In the genomic region with DNA sequence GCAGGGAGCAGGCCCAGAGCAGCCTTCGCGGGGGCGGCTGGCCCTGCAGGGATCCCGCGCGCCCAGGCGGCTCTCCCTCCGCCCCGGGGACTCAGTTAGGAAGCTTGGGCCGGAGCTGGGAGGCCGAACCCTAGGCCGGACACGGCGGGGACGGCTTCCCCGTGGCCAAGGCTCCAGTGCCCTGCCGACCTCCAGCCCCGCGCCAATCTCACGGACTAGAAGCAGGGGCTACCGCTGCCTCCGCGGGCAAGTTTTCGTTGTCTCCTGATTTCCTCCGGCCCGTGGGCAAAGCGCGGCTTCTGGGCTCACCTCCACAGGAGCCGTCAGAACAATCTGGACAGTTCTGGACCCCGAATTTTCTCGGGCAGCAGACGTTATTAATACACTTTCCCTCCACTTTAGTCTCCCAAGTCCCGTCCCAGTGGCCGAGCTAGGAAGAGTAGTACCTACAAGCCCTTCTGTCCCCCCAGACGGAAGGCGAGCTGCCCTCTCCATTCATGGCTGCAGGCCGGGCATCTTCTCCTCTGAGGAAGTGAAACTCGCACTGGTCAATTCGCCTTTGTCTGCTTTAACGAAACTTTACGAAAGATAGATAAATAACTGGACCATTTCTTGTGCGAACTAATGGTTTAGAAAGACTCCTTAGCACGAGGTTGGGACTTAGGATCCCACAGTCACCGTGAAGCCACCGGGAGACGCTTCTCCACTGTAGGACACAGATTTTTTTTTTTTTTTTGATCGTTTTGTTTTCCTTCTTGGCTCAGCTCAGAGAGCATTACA, we compare ENCODE assay signal across 8 mouse cellular contexts. TPM values are rescaled to one million over a fixed set of nuclear protein-coding genes. Genes with fewer than 3 reads are reported as not detected.
DNase-seq lines count a peak whose midpoint lies in the region; ATAC-seq and TF ChIP-seq lines count a peak whose summit lies in the region.

No protein-coding gene starts in this region.

- peak; percentile 15 to 18 for DNase-seq in frontal cortex, postnatal 25 days (ENCODE audit: low spot score in 2 of 2)
- DNase-seq in ES-E14 (ENCODE audit: low read depth, low spot score) = peak; percentile 20
- peak; percentile 74 for DNase-seq in hindbrain, embryonic 11.5 days (ENCODE audit: low spot score)
- DNase-seq in limb, embryonic 11.5 days (ENCODE audit: low spot score) = peak; percentile 76
- peak; percentile 77 for DNase-seq in neural tube, embryonic 10.5 days (ENCODE audit: extremely low spot score, low spot score)
- no peak for DNase-seq in thymus, postnatal 36 days

- no peak overlapping the region for H3K27ac ChIP-seq in ES-E14 (ENCODE audit: insufficient read depth, low read depth, low read length, poor library complexity, severe bottlenecking)
- H3K27ac ChIP-seq in embryonic facial prominence, embryonic 13.5 days = no peak overlapping the region
- no peak overlapping the region for H3K27ac ChIP-seq in hindbrain, embryonic 11.5 days (ENCODE audit: low read depth, low read length)
- H3K27ac ChIP-seq in limb, embryonic 11.5 days (replicated peaks; ENCODE audit: low read depth, low read length) = no peak overlapping the region

- in situ Hi-C loops in ES-E14 (cut with MboI; ENCODE audit: low sequenced_read_pairs in 2 of 2, unreplicated experiment in 2 of 2) = no loop called here

- no peak overlapping the region for H3K9ac ChIP-seq in ES-E14 (ENCODE audit: insufficient read depth, low read depth, low read length, poor library complexity, severe bottlenecking)
- H3K9ac ChIP-seq in embryonic facial prominence, embryonic 13.5 days = peak overlapping the region; percentile 46; the same call in 1 of the 2 replicates
- no peak overlapping the region for H3K9ac ChIP-seq in hindbrain, embryonic 11.5 days (ENCODE audit: low read depth, low read length)
- H3K9ac ChIP-seq in limb, embryonic 11.5 days (ENCODE audit: low read length) = no peak overlapping the region

- ATAC-seq in frontal cortex, adult (ENCODE audit: low TSS enrichment) = no peak
- no peak; the same call in 1 of the 2 replicates for ATAC-seq in embryonic facial prominence, embryonic 13.5 days (ENCODE audit: insufficient number of reproducible peaks, insufficient read depth, low FRiP score, low TSS enrichment, low read depth)
- ATAC-seq in hindbrain, embryonic 11.5 days (ENCODE audit: low FRiP score) = no peak
- no peak for ATAC-seq in limb, embryonic 11.5 days (ENCODE audit: insufficient number of reproducible peaks, low FRiP score, low TSS enrichment, low read depth)

- peaks cover 0 to 4% of the 10 kb centered on the region in 2 experiments; a peak in 1 of 4 replicates for H3K4me1 ChIP-seq in ES-E14 (ENCODE audit: control insufficient read depth in 2 of 2, insufficient read depth in 2 of 2, low read length in 2 of 2, poor library complexity in 1 of 2)
- H3K4me1 ChIP-seq in embryonic facial prominence, embryonic 13.5 days = peaks cover 26% of the 10 kb centered on the region; the same call in 1 of the 2 replicates
- H3K4me1 ChIP-seq in hindbrain, embryonic 11.5 days (replicated peaks; ENCODE audit: control insufficient read depth, insufficient read depth, low read length) = peaks cover 9% of the 10 kb centered on the region; the same call in 1 of the 2 replicates
- peaks cover 3% of the 10 kb centered on the region; the same call in 1 of the 2 replicates for H3K4me1 ChIP-seq in limb, embryonic 11.5 days (ENCODE audit: control insufficient read depth, insufficient read depth, low read length)

- H3K27me3 ChIP-seq in embryonic facial prominence, embryonic 13.5 days = peaks cover 85% of the 10 kb centered on the region
- peaks cover 79% of the 10 kb centered on the region for H3K27me3 ChIP-seq in hindbrain, embryonic 11.5 days (ENCODE audit: control insufficient read depth, insufficient read depth, low read length)
- peaks cover 62% of the 10 kb centered on the region for H3K27me3 ChIP-seq in limb, embryonic 11.5 days (ENCODE audit: control insufficient read depth, insufficient read depth, low read length)

- WGBS in embryonic facial prominence, embryonic 13.5 days = 2% methylated on average over 47 of the region's 47 CpGs
- WGBS in hindbrain, embryonic 11.5 days = 1% methylated on average over 47 of the region's 47 CpGs
- 1% methylated on average over 45 of the region's 47 CpGs for WGBS in limb, embryonic 11.5 days

- H3K4me3 ChIP-seq in ES-E14 (ENCODE audit: insufficient read depth in 1 of 2, low read depth in 1 of 2, low read length in 2 of 2, poor library complexity in 1 of 2, severe bottlenecking in 1 of 2) = peak overlapping the region; percentile 2 to 42; a peak in 2 of 4 replicates
- H3K4me3 ChIP-seq in embryonic facial prominence, embryonic 13.5 days = peak overlapping the region; percentile 27
- 0 out of 2 replicates have a peak overlapping the region, but pooled peaks have one; percentile 6 for H3K4me3 ChIP-seq in hindbrain, embryonic 11.5 days (ENCODE audit: low read depth, low read length)
- H3K4me3 ChIP-seq in limb, embryonic 11.5 days (ENCODE audit: low read depth, low read length) = no peak overlapping the region

- H3K4me2 ChIP-seq in embryonic facial prominence, embryonic 13.5 days = peak overlapping the region; percentile 46
- peak overlapping the region; percentile 3; the same call in 1 of the 2 replicates for H3K4me2 ChIP-seq in hindbrain, embryonic 11.5 days (replicated peaks; ENCODE audit: low read depth, low read length)
- no peak overlapping the region for H3K4me2 ChIP-seq in limb, embryonic 11.5 days (ENCODE audit: low read depth, severe bottlenecking)

- no peaks in the 10 kb centered on the region for H3K9me3 ChIP-seq in ES-E14 (ENCODE audit: control insufficient read depth, insufficient read depth, low read depth, low read length)
- no peaks in the 10 kb centered on the region for H3K9me3 ChIP-seq in embryonic facial prominence, embryonic 13.5 days
- no peaks in the 10 kb centered on the region for H3K9me3 ChIP-seq in hindbrain, embryonic 11.5 days (ENCODE audit: control insufficient read depth, low read length)
- peaks cover 3% of the 10 kb centered on the region; the same call in 1 of the 2 replicates for H3K9me3 ChIP-seq in limb, embryonic 11.5 days (ENCODE audit: control insufficient read depth, low read length)

- no peaks in the 10 kb centered on the region for H3K36me3 ChIP-seq in ES-E14 (ENCODE audit: control insufficient read depth, insufficient read depth, low read length, poor library complexity, severe bottlenecking)
- no peaks in the 10 kb centered on the region for H3K36me3 ChIP-seq in embryonic facial prominence, embryonic 13.5 days
- no peaks in the 10 kb centered on the region for H3K36me3 ChIP-seq in hindbrain, embryonic 11.5 days (ENCODE audit: control insufficient read depth, insufficient read depth, low read length)
- H3K36me3 ChIP-seq in limb, embryonic 11.5 days (ENCODE audit: control insufficient read depth, insufficient read depth, low read length) = no peaks in the 10 kb centered on the region

TF ChIP-seq in ES-E14, 5 proteins besides CTCF, POLR2A, EP300 and RAD21:
- TF ChIP-seq ZC3H11A (IDR thresholded peaks at IDR 0.05; ENCODE audit: borderline replicate concordance, low read depth, low read length) (no peak), CHD2 (IDR thresholded peaks at IDR 0.05; ENCODE audit: low read depth, low read length) (no peak), ZNF384 (IDR thresholded peaks at IDR 0.05; ENCODE audit: low read depth, low read length) (0 out of 2 replicates have a peak, but pooled peaks have one; percentile 42), HCFC1 (IDR thresholded peaks at IDR 0.05; ENCODE audit: borderline replicate concordance, insufficient read depth, low read length) (no peak)

RNA-seq across cellular contexts. Expression of a gene that starts 8.9 kb away (rescaled TPM):
- total RNA-seq in ES-E14 (2012; rRNA removed) = 0.05 TPM in 1 of 2 replicates, not detected in the other
- polyA plus RNA-seq in embryonic facial prominence, embryonic 13.5 days (2015; fragmentation: Nextera tagmentation; extraction: Ambion mirVana) = 9.5 and 10.0 TPM in 2 replicates
- 2.0 and 3.0 TPM in 2 replicates for polyA plus RNA-seq in hindbrain, embryonic 11.5 days (2014; fragmentation: Nextera tagmentation; extraction: Ambion mirVana)
- polyA plus RNA-seq in limb, embryonic 11.5 days (2014; fragmentation: Nextera tagmentation; extraction: Ambion mirVana) = 0.24 and 0.39 TPM in 2 replicates

Comparison
In these comparisons a context has a peak if more than half of its experiments do, and no peak if none do; other contexts are left out.
1. DNase-seq: peak in frontal cortex, postnatal 25 days (2 of 2), ES-E14 (single experiment), hindbrain, embryonic 11.5 days (single experiment), limb, embryonic 11.5 days (single experiment) and neural tube, embryonic 10.5 days (single experiment); none in thymus, postnatal 36 days (0 of 2).